Mouse (Mus musculus): Measurements from ENCODE around the gene Nqo2.
A peak's percentile ranks its signal among the peaks of the same experiment; 100 is the strongest.
"Not testable (repeated sequence)": the region's sequence is repeated elsewhere in the genome, so short reads cannot be mapped to it uniquely, and the experiment has no call there.

The Nqo2 gene

GRCm38 (mm10) chr13:33964206-33965046 lies at the start of gene Nqo2:
TSS of gene Nqo2 (plus strand) at chr13:33964687.
- DNase-seq (ENCODE audit: low spot score), result peak; percentile 20

- DNase-seq (ENCODE audit: low spot score), result no peak
Measured at GRCm38 (mm10) chr13:33921041-33921440, 43.4 kb upstream of the Nqo2 start.

- DNase-seq (ENCODE audit: low spot score), result no peak
Measured at GRCm38 (mm10) chr13:33921699-33922098, 42.8 kb upstream of the Nqo2 start.

- no peak for DNase-seq (ENCODE audit: low spot score)
Measured at GRCm38 (mm10) chr13:33930281-33930680, 34.2 kb upstream of the Nqo2 start.

GRCm38 (mm10) chr13:33930912-33931311 lies 33.6 kb upstream of the Nqo2 start:
- no peak for DNase-seq (ENCODE audit: low spot score)

- DNase-seq (ENCODE audit: low spot score), result no peak
Measured at GRCm38 (mm10) chr13:33934743-33935142, 29.7 kb upstream of the Nqo2 start.

GRCm38 (mm10) chr13:33935465-33936181 lies 28.9 kb upstream of the Nqo2 start:
- no peak for DNase-seq (ENCODE audit: low spot score)

- no peak for DNase-seq (ENCODE audit: low spot score)
Measured at GRCm38 (mm10) chr13:33937151-33937550, 27.3 kb upstream of the Nqo2 start.

GRCm38 (mm10) chr13:33937587-33937986 lies 26.9 kb upstream of the Nqo2 start:
- DNase-seq (ENCODE audit: low spot score), result not testable (repeated sequence)

GRCm38 (mm10) chr13:33941288-33941808 lies 23.1 kb upstream of the Nqo2 start:
- DNase-seq (ENCODE audit: low spot score), result no peak

GRCm38 (mm10) chr13:33942212-33942779 lies 22.2 kb upstream of the Nqo2 start:
- DNase-seq (ENCODE audit: low spot score), result no peak

- no peak for DNase-seq (ENCODE audit: low spot score)
Measured at GRCm38 (mm10) chr13:33951308-33952074, 13.0 kb upstream of the Nqo2 start.

GRCm38 (mm10) chr13:33952075-33952449 lies 12.4 kb upstream of the Nqo2 start:
- DNase-seq (ENCODE audit: low spot score), result no peak

- no peak for DNase-seq (ENCODE audit: low spot score)
Measured at GRCm38 (mm10) chr13:33952947-33953346, 11.5 kb upstream of the Nqo2 start.

GRCm38 (mm10) chr13:33956571-33957421 lies 7.7 kb upstream of the Nqo2 start:
- peak; percentile 50 for DNase-seq (ENCODE audit: low spot score)

- no peak for DNase-seq (ENCODE audit: low spot score)
Measured at GRCm38 (mm10) chr13:33959771-33960170, 4.7 kb upstream of the Nqo2 start.

- no peak for DNase-seq (ENCODE audit: low spot score)
Measured at GRCm38 (mm10) chr13:33965056-33966024, 853 bp downstream of the Nqo2 start.

GRCm38 (mm10) chr13:33966025-33966412 lies 1.5 kb downstream of the Nqo2 start:
- no peak for DNase-seq (ENCODE audit: low spot score)

GRCm38 (mm10) chr13:33966574-33966973 lies 2.1 kb downstream of the Nqo2 start:
- DNase-seq (ENCODE audit: low spot score), result no peak

- DNase-seq (ENCODE audit: low spot score), result no peak
Measured at GRCm38 (mm10) chr13:33989625-33990024, 25.1 kb downstream of the Nqo2 start.

Data from layer of hippocampus, adult 9-10 months (tissue).